ENCODE assay signal across 20 mouse cellular contexts in genomic region chr14:45282066-45282465, GRCm38 (mm10). TPM values are rescaled to one million over a fixed set of nuclear protein-coding genes. Genes with fewer than 3 reads are reported as not detected.
DNase-seq lines count a peak whose midpoint lies in the region; TF ChIP-seq lines count a peak whose summit lies in the region.
"Had no signal": no experiment of that assay in that cellular context is flagged by ENCODE, and none has a peak within 500 bp of the region (broad histone marks: within the 10 kb centered on the region; RNA-seq: fewer than 3 reads in every experiment).

No protein-coding gene starts in this region.

- no peak overlapping the region for H3K4me2 ChIP-seq in CH12.LX (ENCODE audit: insufficient read depth, low read depth, poor library complexity, severe bottlenecking)
- H3K4me2 ChIP-seq in myocyte (ENCODE audit: low read depth) = no peak overlapping the region
- H3K4me2 ChIP-seq: embryonic facial prominence, embryonic 12.5 days; forebrain, embryonic 13.5 days; forebrain, embryonic 15.5 days had no signal

- in situ Hi-C loops in CH12.LX (cut with MboI; ENCODE audit: low pct_ligation_motif_present, low pct_unique_long_range_greater_than_20kb, low sequenced_read_pairs) = no loop called here

- H3K27me3 ChIP-seq in CH12.LX (replicated peaks) (no peaks in the 10 kb centered on the region), myocyte (ENCODE audit: control insufficient read depth, insufficient read depth, insufficient read length) (no peaks in the 10 kb centered on the region)
- H3K27me3 ChIP-seq: embryonic facial prominence, embryonic 12.5 days; forebrain, embryonic 13.5 days; forebrain, embryonic 15.5 days; Patski had no signal

- no peak for TF ChIP-seq EP300 in CH12.LX (IDR thresholded peaks at IDR 0.05; ENCODE audit: low read length)

- no peaks in the 10 kb centered on the region for H3K9me3 ChIP-seq in CH12.LX (replicated peaks; ENCODE audit: low read length)
- H3K9me3 ChIP-seq: embryonic facial prominence, embryonic 10.5 days; embryonic facial prominence, embryonic 12.5 days; forebrain, embryonic 13.5 days; forebrain, embryonic 15.5 days had no signal

- no peak overlapping the region for H3K9ac ChIP-seq in CH12.LX (ENCODE audit: insufficient read depth, low read depth)
- H3K9ac ChIP-seq: embryonic facial prominence, embryonic 12.5 days; forebrain, embryonic 13.5 days; forebrain, embryonic 15.5 days; forebrain, postnatal 0 days had no signal

- H3K79me2 ChIP-seq in CH12.LX (replicated peaks; ENCODE audit: control insufficient read depth, extremely low read depth, insufficient read depth, poor library complexity, severe bottlenecking) = no peaks in the 10 kb centered on the region
- no peaks in the 10 kb centered on the region for H3K79me2 ChIP-seq in myocyte (ENCODE audit: control insufficient read depth, insufficient read depth)

- TF ChIP-seq POLR2A in CH12.LX (IDR thresholded peaks at IDR 0.05; ENCODE audit: low read depth, low read length) (no peak), myocyte (IDR thresholded peaks at IDR 0.05; ENCODE audit: insufficient read length, low read depth) (no peak)

- no peaks in the 10 kb centered on the region for H3K4me1 ChIP-seq in CH12.LX (ENCODE audit: control insufficient read depth in 1 of 2, insufficient read depth in 2 of 2)
- H3K4me1 ChIP-seq: embryonic facial prominence, embryonic 10.5 days; embryonic facial prominence, embryonic 12.5 days; forebrain, embryonic 13.5 days; forebrain, embryonic 15.5 days had no signal

- no peak overlapping the region for H3ac ChIP-seq in myocyte (ENCODE audit: control insufficient read depth, insufficient read length)

- no peak for TF ChIP-seq RAD21 in CH12.LX (IDR thresholded peaks at IDR 0.05; ENCODE audit: low read depth, low read length)

- dilution Hi-C loops in CH12.LX (cut with MboI; ENCODE audit: extremely low pct_ligation_motif_present, extremely low pct_unique_long_range_greater_than_20kb, low sequenced_read_pairs) = no loop called here

- no peak for TF ChIP-seq CTCF in CH12.LX (conservative IDR thresholded peaks at IDR 0.05 in 1 of 2, IDR thresholded peaks at IDR 0.05 in 1 of 2; ENCODE audit: low read depth in 2 of 2, low read length in 2 of 2)

- H3K27ac ChIP-seq in CH12.LX (ENCODE audit: insufficient read depth, low read depth) = no peak overlapping the region
- H3K27ac ChIP-seq: embryonic facial prominence, embryonic 10.5 days; embryonic facial prominence, embryonic 12.5 days; forebrain, embryonic 13.5 days; forebrain, embryonic 15.5 days had no signal

- H3K4me3 ChIP-seq in CH12.LX (replicated peaks in 1 of 3; ENCODE audit: low read depth in 2 of 3, low read length in 2 of 3, poor library complexity in 1 of 3) (no peak overlapping the region), myocyte (no peak overlapping the region)
- H3K4me3 ChIP-seq: embryonic facial prominence, embryonic 10.5 days; embryonic facial prominence, embryonic 12.5 days; forebrain, embryonic 13.5 days; forebrain, embryonic 15.5 days had no signal

- H3K36me3 ChIP-seq in CH12.LX (replicated peaks in 1 of 2; ENCODE audit: control insufficient read depth in 1 of 2, insufficient read depth in 1 of 2, low read length in 1 of 2) = peaks cover 4 to 12% of the 10 kb centered on the region in 2 experiments
- H3K36me3 ChIP-seq in myocyte (ENCODE audit: control insufficient read depth, insufficient read depth) = peaks cover 10% of the 10 kb centered on the region

- DNase-seq in 416B (ENCODE audit: low read depth) = peak; percentile 28
- DNase-seq in CH12.LX (ENCODE audit: extremely low read depth) = no peak
- DNase-seq in right cerebral cortex, postnatal 25 days = no peak
- DNase-seq in left cerebral cortex, adult 18-20 months (ENCODE audit: low spot score in 2 of 2) = no peak
- DNase-seq: adrenal gland, adult 8-10 months; adrenal gland, postnatal 14 days; adrenal gland, postnatal 36 days; B cell, adult 2 months; cerebellum, adult 11-12 months; cerebellum, adult 2 months; cerebellum, adult 9-10 months; cerebellum, postnatal 10 days; cerebellum, postnatal 25 days; forebrain, postnatal 0 days had no signal

TF ChIP-seq in CH12.LX, 34 proteins besides CTCF, POLR2A, EP300 and RAD21:
- TF ChIP-seq ZMIZ1 (IDR thresholded peaks at IDR 0.05; ENCODE audit: low read depth, low read length) = peak; percentile 52; the same call in 1 of the 2 replicates
- TF ChIP-seq HCFC1 (IDR thresholded peaks at IDR 0.05; ENCODE audit: low read depth, low read length) = no peak

TF ChIP-seq in myocyte, 11 proteins besides CTCF, POLR2A, EP300 and RAD21:
- TF ChIP-seq CEBPB (IDR thresholded peaks at IDR 0.05; ENCODE audit: insufficient read depth, poor library complexity, severe bottlenecking) (no peak), POLR2AphosphoS2 (IDR thresholded peaks at IDR 0.05; ENCODE audit: insufficient read length, low read depth) (peak; percentile 50)
TF ChIP-seq in myocyte: peak in this region for 1.

RNA-seq across cellular contexts. Expression of gene Ero1l, which starts 36.5 kb away (rescaled TPM):
- total RNA-seq in CH12.LX (2012; rRNA removed) (78.9 and 155 TPM in 2 replicates), CH12.LX (2014; rRNA removed) (227 and 291 TPM in 2 replicates)
- polyA plus RNA-seq in CH12.LX (2012; ENCODE audit: insufficient read length, low read depth) (91.4 and 93.5 TPM in 2 replicates), myocyte (2012; fragmentation: generic; extraction: Trizol) (43.5 TPM)
- 10 to 100 TPM; 39.4 to 46.0 TPM for total RNA-seq in left cerebral cortex, adult 18-20 months (2021)

RNA-seq across cellular contexts. Expression of gene Psmc6, which starts 47.5 kb away (rescaled TPM):
- total RNA-seq in CH12.LX (2012; rRNA removed) (90.3 and 121 TPM in 2 replicates), CH12.LX (2014; rRNA removed) (288 and 342 TPM in 2 replicates)
- polyA plus RNA-seq in CH12.LX (2012; ENCODE audit: insufficient read length, low read depth) (193 and 201 TPM in 2 replicates), myocyte (2012; fragmentation: generic; extraction: Trizol) (72.7 TPM)
- total RNA-seq in left cerebral cortex, adult 18-20 months (2021) = 10 to 100 TPM; 89.8 to 93.3 TPM
